Mouse (Mus musculus): ENCODE data around the gene Hoxd9.

DNA sequence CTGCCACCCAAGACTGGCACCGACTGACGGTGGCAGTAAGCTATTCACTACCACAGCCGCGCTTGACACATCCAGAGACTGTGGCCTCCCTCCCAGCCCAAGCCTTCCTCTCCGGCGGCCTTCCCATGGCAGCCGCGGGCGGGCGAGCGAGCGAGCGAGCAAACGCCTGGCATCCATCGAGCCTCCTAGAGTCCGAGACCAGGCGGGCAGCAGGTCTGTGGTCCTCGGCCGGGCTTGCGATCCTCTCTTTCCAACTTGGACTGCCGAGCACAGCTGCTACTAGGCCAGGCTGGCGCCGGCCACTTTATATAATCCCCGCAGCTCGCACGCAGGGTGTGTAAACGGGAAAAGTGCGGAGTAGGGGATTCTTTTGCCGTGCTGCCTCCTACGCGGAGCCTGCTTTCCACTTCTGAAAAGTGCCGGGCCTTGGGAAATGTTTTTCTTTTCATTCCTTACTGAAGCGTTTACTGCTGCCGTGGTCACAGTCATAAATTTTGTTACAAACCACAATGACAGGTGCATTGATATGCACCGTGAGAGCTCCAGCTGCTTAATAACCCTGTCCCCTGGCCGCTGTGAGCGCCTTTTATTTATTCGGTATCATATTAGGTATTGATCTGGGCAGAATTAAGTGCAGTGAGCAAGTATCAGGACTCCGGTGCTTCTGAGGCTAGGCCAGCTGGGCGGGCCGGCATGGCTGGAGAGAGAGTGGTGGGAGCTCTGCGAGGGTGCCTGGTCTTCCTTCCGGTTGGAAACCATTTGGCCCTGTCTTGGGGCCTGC lies 43.0 kb downstream of the Hoxd9 start:
- TF ChIP-seq TAL1 (IDR thresholded peaks at IDR 0.05; ENCODE audit: low read length): no peak
- TF ChIP-seq GATA1 (IDR thresholded peaks at IDR 0.05; ENCODE audit: low read length): no peak
